Mouse (Mus musculus) erythroblast, embryonic 14.5 days (primary cell): Measurements from ENCODE around the gene Sept8.

Source experiments
- GATA1 ChIP-seq: IDR thresholded peaks from 2 replicates; pipeline ENCODE4 v1.6.1; 2012; ENCODE audit warnings: low read length, inconsistent platforms, mixed read lengths
- TAL1 ChIP-seq: IDR thresholded peaks from 3 replicates; pipeline ENCODE4 v1.6.1; 2012; ENCODE audit warnings: low read length, inconsistent platforms, mixed read lengths

GRCm38 (mm10) chr11:53504376-53504775 is 14.7 kb upstream of the Sept8 start:
- no peak for TF ChIP-seq GATA1
- no peak for TF ChIP-seq TAL1
